ENCODE assay signal across 8 mouse cellular contexts in genomic region chr2:61401636-61402587, GRCm38 (mm10).
A peak's percentile ranks its signal among the peaks of the same experiment; 100 is the strongest.
DNase-seq lines count a peak whose midpoint lies in the region; ATAC-seq and TF ChIP-seq lines count a peak whose summit lies in the region.

No protein-coding gene starts in this region.

- H3K9ac ChIP-seq in heart, embryonic 15.5 days: peak overlapping the region; percentile 43; the same call in 1 of the 2 replicates
- peak overlapping the region; percentile 39 for H3K9ac ChIP-seq in liver, embryonic 13.5 days

- H3K4me1 ChIP-seq in bone marrow macrophage, adult 2 months (ENCODE audit: control insufficient read depth, insufficient read depth, low read length): peaks cover 5% of the 10 kb centered on the region; the same call in 1 of the 2 replicates
- peaks cover 4% of the 10 kb centered on the region; the same call in 1 of the 2 replicates for H3K4me1 ChIP-seq in embryonic fibroblast, embryonic 13.5 days (ENCODE audit: control insufficient read depth, insufficient read depth, low read length)
- H3K4me1 ChIP-seq in heart, embryonic 15.5 days (replicated peaks): peaks cover 23% of the 10 kb centered on the region
- H3K4me1 ChIP-seq in liver, embryonic 13.5 days (replicated peaks): peaks cover 21% of the 10 kb centered on the region
- peaks cover 3% of the 10 kb centered on the region; the same call in 1 of the 2 replicates for H3K4me1 ChIP-seq in thymus, adult 2 months (replicated peaks; ENCODE audit: control insufficient read depth, insufficient read depth, low read length)

- ATAC-seq in heart, embryonic 15.5 days (replicated peaks; ENCODE audit: insufficient number of reproducible peaks, insufficient read depth, low FRiP score, low read depth): peak; percentile 78
- 0 out of 2 replicates have a peak, but pooled peaks have one; percentile 36 for ATAC-seq in liver, embryonic 13.5 days (ENCODE audit: low read depth)

- no peaks in the 10 kb centered on the region for H3K27me3 ChIP-seq in heart, embryonic 15.5 days
- no peaks in the 10 kb centered on the region for H3K27me3 ChIP-seq in liver, embryonic 13.5 days
- H3K27me3 ChIP-seq in thymus, adult 2 months (ENCODE audit: control insufficient read depth, insufficient read depth, low read length): no peaks in the 10 kb centered on the region

- TF ChIP-seq POLR2A in bone marrow macrophage, adult 2 months (IDR thresholded peaks at IDR 0.05; ENCODE audit: borderline replicate concordance, low read depth, low read length): no peak
- TF ChIP-seq POLR2A in embryonic fibroblast, embryonic 13.5 days (IDR thresholded peaks at IDR 0.05; ENCODE audit: low read depth, low read length): no peak
- no peak for TF ChIP-seq POLR2A in thymus, adult 2 months (IDR thresholded peaks at IDR 0.05; ENCODE audit: control insufficient read depth, extremely low read depth, insufficient read depth, low read length, poor library complexity)

- H3K4me2 ChIP-seq in heart, embryonic 15.5 days: peak overlapping the region; percentile 63
- peak overlapping the region; percentile 69 for H3K4me2 ChIP-seq in liver, embryonic 13.5 days

- WGBS in heart, embryonic 15.5 days: under 1% methylated on average over 21 of the region's 21 CpGs
- 2% methylated on average over 21 of the region's 21 CpGs for WGBS in liver, embryonic 13.5 days (ENCODE audit: insufficient replicate concordance)
- 16% methylated on average over 21 of the region's 21 CpGs for WGBS in thymus, adult 2 months

- no peaks in the 10 kb centered on the region for H3K9me3 ChIP-seq in heart, embryonic 15.5 days (replicated peaks)
- no peaks in the 10 kb centered on the region for H3K9me3 ChIP-seq in liver, embryonic 13.5 days (replicated peaks)

- no peak for TF ChIP-seq CTCF in bone marrow macrophage, adult 2 months (IDR thresholded peaks at IDR 0.05; ENCODE audit: low read depth, low read length)
- TF ChIP-seq CTCF in embryonic fibroblast, embryonic 13.5 days (IDR thresholded peaks at IDR 0.05; ENCODE audit: borderline replicate concordance, insufficient read depth, low read length): no peak
- TF ChIP-seq CTCF in thymus, adult 2 months (IDR thresholded peaks at IDR 0.05; ENCODE audit: borderline replicate concordance, control insufficient read depth, extremely low read depth, insufficient read depth, low read length, poor library complexity): no peak

- H3K27ac ChIP-seq in bone marrow macrophage, adult 2 months (ENCODE audit: insufficient read depth, low read depth, low read length): no peak overlapping the region
- peak overlapping the region; percentile 86 for H3K27ac ChIP-seq in embryonic fibroblast, embryonic 13.5 days (ENCODE audit: insufficient read depth, low read length)
- H3K27ac ChIP-seq in heart, embryonic 15.5 days: peak overlapping the region; percentile 90
- H3K27ac ChIP-seq in liver, embryonic 13.5 days: 0 out of 2 replicates have a peak overlapping the region, but pooled peaks have one; percentile 18
- H3K27ac ChIP-seq in thymus, adult 2 months (ENCODE audit: control insufficient read depth, insufficient read depth, low read length): no peak overlapping the region

- H3K4me3 ChIP-seq in bone marrow macrophage, adult 2 months (ENCODE audit: insufficient read depth, low read length): peak overlapping the region; percentile 38; the same call in 1 of the 2 replicates
- H3K4me3 ChIP-seq in embryonic fibroblast, embryonic 13.5 days (ENCODE audit: insufficient read depth, low read length): peak overlapping the region; percentile 29
- H3K4me3 ChIP-seq in heart, embryonic 15.5 days: peak overlapping the region; percentile 50
- H3K4me3 ChIP-seq in liver, embryonic 13.5 days (replicated peaks): peak overlapping the region; percentile 46
- H3K4me3 ChIP-seq in thymus, adult 2 months (ENCODE audit: control insufficient read depth, insufficient read depth, low read length): no peak overlapping the region

- peak; percentile 45 for DNase-seq in CD4-positive helper T cell, adult 2 months (ENCODE audit: low read depth, low spot score)
- peak; percentile 89 for DNase-seq in kidney, postnatal 10 days
- peak; percentile 16 for DNase-seq in liver, embryonic 13.5 days
- DNase-seq in neural tube, embryonic 10.5 days (ENCODE audit: extremely low spot score, low spot score): peak; percentile 70
- DNase-seq in thymus, adult 2 months: peak; percentile 58

- H3K36me3 ChIP-seq in heart, embryonic 15.5 days: no peaks in the 10 kb centered on the region
- no peaks in the 10 kb centered on the region for H3K36me3 ChIP-seq in liver, embryonic 13.5 days
- no peaks in the 10 kb centered on the region for H3K36me3 ChIP-seq in thymus, adult 2 months (ENCODE audit: control insufficient read depth, insufficient read depth, low read length)

Comparison
In these comparisons a context has a peak if more than half of its experiments do, and no peak if none do; other contexts are left out.
1. DNase-seq: peak in every context shown above with its lines; median percentile 89 in kidney, postnatal 10 days; 70 in neural tube, embryonic 10.5 days; 58 in thymus, adult 2 months; 45 in CD4-positive helper T cell, adult 2 months; 16 in liver, embryonic 13.5 days.
2. H3K27ac ChIP-seq: peak in embryonic fibroblast, embryonic 13.5 days (single experiment), heart, embryonic 15.5 days (single experiment) and liver, embryonic 13.5 days (single experiment); none in bone marrow macrophage, adult 2 months (single experiment) and thymus, adult 2 months (single experiment).